Mouse (Mus musculus): ENCODE results near the gene Dgkq. TPM values are rescaled to one million over a fixed set of nuclear protein-coding genes. Genes with fewer than 3 reads are reported as not detected.

The Dgkq gene
- 39.5 and 45.0 TPM in 2 replicates for polyA plus RNA-seq (2012; rRNA removed)

- peak; percentile 69 for TF ChIP-seq POLR2A (IDR thresholded peaks at IDR 0.05; ENCODE audit: control insufficient read depth, extremely low read depth, insufficient read depth, low read length, poor library complexity)
- TF ChIP-seq CTCF (IDR thresholded peaks at IDR 0.05; ENCODE audit: borderline replicate concordance, control insufficient read depth, extremely low read depth, insufficient read depth, low read length, poor library complexity): peak; percentile 54; the same call in 1 of the 2 replicates
- WGBS: 4% methylated on average over 43 of the region's 43 CpGs
- Histone ChIP-seq H3K36me3 (ENCODE audit: control insufficient read depth, insufficient read depth, low read length) (no peaks in the 10 kb centered on the region), H3K27me3 (ENCODE audit: control insufficient read depth, insufficient read depth, low read length) (no peaks in the 10 kb centered on the region), H3K4me1 (replicated peaks; ENCODE audit: control insufficient read depth, insufficient read depth, low read length) (peaks cover 9% of the 10 kb centered on the region), H3K27ac (ENCODE audit: control insufficient read depth, insufficient read depth, low read length) (peak within 1 kb of the TSS; percentile 64), H3K4me3 (ENCODE audit: control insufficient read depth, insufficient read depth, low read length) (peak within 1 kb of the TSS; percentile 73)
- peak; percentile 87 for DNase-seq
These were observed at the start of gene Dgkq for GRCm38 (mm10) chr5:108668977-108669936. Gene Dgkq, minus strand, starts transcription at chr5:108669672.

DNA sequence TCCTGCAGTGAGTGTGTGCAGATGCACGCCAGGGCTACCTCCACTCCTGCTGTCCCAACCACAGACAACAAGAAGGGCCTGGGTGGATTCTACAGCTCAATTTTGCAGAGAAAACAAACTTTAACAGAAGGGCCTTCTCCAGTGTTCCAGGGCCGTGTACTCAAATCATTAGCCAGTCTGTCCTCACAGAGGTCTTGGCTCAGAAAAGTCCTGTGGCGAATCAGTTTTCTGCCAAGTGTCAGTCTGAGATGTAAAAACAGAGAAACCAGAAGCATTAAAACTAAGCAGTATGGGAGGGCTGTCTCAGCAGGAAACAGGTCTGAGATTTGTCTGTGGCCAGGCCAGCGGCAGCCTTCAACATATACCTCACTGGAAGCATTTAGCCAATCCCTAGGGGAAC, 48.6 kb upstream of the Dgkq start:
- 87% methylated on average over 4 of the region's 4 CpGs for WGBS
- H3K4me3 ChIP-seq (ENCODE audit: control insufficient read depth, insufficient read depth, low read length): no peak overlapping the region

GRCm38 (mm10) chr5:108715974-108716373, 46.5 kb upstream of the Dgkq start:
- Histone ChIP-seq H3K27me3 (ENCODE audit: control insufficient read depth, insufficient read depth, low read length) (no peaks in the 10 kb centered on the region), H3K36me3 (ENCODE audit: control insufficient read depth, insufficient read depth, low read length) (no peaks in the 10 kb centered on the region), H3K27ac (ENCODE audit: control insufficient read depth, insufficient read depth, low read length) (no peak overlapping the region), H3K4me1 (replicated peaks; ENCODE audit: control insufficient read depth, insufficient read depth, low read length) (no peaks in the 10 kb centered on the region), H3K4me3 (ENCODE audit: control insufficient read depth, insufficient read depth, low read length) (no peak overlapping the region)
- TF ChIP-seq POLR2A (IDR thresholded peaks at IDR 0.05; ENCODE audit: control insufficient read depth, extremely low read depth, insufficient read depth, low read length, poor library complexity) (no peak), CTCF (IDR thresholded peaks at IDR 0.05; ENCODE audit: borderline replicate concordance, control insufficient read depth, extremely low read depth, insufficient read depth, low read length, poor library complexity) (no peak)
- 88% methylated on average over 1 of the region's 1 CpGs for WGBS
- DNase-seq: no peak

More for the DNA sequence above, 48.6 kb upstream of the Dgkq start:
- DNase-seq: no peak
- TF ChIP-seq POLR2A (IDR thresholded peaks at IDR 0.05; ENCODE audit: control insufficient read depth, extremely low read depth, insufficient read depth, low read length, poor library complexity): no peak
- TF ChIP-seq CTCF (IDR thresholded peaks at IDR 0.05; ENCODE audit: borderline replicate concordance, control insufficient read depth, extremely low read depth, insufficient read depth, low read length, poor library complexity): no peak
- Histone ChIP-seq H3K27ac (ENCODE audit: control insufficient read depth, insufficient read depth, low read length) (no peak overlapping the region), H3K27me3 (ENCODE audit: control insufficient read depth, insufficient read depth, low read length) (no peaks in the 10 kb centered on the region), H3K4me1 (replicated peaks; ENCODE audit: control insufficient read depth, insufficient read depth, low read length) (no peaks in the 10 kb centered on the region), H3K36me3 (ENCODE audit: control insufficient read depth, insufficient read depth, low read length) (no peaks in the 10 kb centered on the region)

DNA sequence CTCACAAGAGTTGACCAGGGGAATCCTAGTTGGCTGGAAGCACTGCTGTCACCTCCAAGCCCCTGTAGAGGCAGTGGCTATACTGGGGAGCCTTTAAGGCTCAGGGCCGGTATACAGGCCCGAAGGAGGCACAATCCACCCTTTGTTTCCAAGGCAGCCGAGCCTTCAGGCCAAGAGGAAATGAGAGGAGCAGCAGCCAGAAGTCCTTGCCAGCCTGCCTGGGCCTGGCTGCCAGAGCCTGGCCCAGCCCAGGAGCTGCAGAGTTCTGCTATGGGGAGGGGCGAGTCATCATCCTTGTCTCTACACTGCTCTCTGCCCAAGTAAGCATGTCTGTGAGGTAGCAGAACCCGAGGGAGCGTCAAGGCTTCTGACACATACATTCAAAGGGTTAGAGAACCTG, 44.7 kb upstream of the Dgkq start:
- Histone ChIP-seq H3K36me3 (ENCODE audit: control insufficient read depth, insufficient read depth, low read length) (no peaks in the 10 kb centered on the region), H3K4me1 (replicated peaks; ENCODE audit: control insufficient read depth, insufficient read depth, low read length) (no peaks in the 10 kb centered on the region), H3K27ac (ENCODE audit: control insufficient read depth, insufficient read depth, low read length) (no peak overlapping the region), H3K4me3 (ENCODE audit: control insufficient read depth, insufficient read depth, low read length) (no peak overlapping the region), H3K27me3 (ENCODE audit: control insufficient read depth, insufficient read depth, low read length) (no peaks in the 10 kb centered on the region)
- DNase-seq: no peak
- 75% methylated on average over 6 of the region's 6 CpGs for WGBS
- TF ChIP-seq CTCF (IDR thresholded peaks at IDR 0.05; ENCODE audit: borderline replicate concordance, control insufficient read depth, extremely low read depth, insufficient read depth, low read length, poor library complexity): no peak
- no peak for TF ChIP-seq POLR2A (IDR thresholded peaks at IDR 0.05; ENCODE audit: control insufficient read depth, extremely low read depth, insufficient read depth, low read length, poor library complexity)

DNA sequence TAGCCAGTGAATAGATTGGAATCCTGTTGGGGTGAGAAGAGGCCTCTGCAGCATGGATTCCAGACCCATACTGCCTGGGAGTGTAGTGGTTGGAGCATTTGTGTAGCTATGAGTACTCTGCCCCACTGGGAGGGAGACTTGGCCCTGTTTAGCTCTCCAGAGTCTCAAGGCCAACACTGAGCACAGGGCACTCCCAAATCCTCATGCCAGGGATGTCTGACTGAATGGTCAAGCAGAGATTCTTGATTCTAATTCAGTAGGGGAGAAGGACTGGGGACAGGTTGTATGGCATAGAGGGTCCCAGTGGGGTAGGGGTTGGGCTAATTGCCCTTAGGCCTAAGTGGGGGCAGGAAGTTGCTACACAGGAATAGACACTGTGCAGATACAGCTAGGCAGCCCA, 44.2 kb upstream of the Dgkq start:
- Histone ChIP-seq H3K36me3 (ENCODE audit: control insufficient read depth, insufficient read depth, low read length) (no peaks in the 10 kb centered on the region), H3K4me3 (ENCODE audit: control insufficient read depth, insufficient read depth, low read length) (no peak overlapping the region), H3K4me1 (replicated peaks; ENCODE audit: control insufficient read depth, insufficient read depth, low read length) (no peaks in the 10 kb centered on the region), H3K27me3 (ENCODE audit: control insufficient read depth, insufficient read depth, low read length) (no peaks in the 10 kb centered on the region), H3K27ac (ENCODE audit: control insufficient read depth, insufficient read depth, low read length) (no peak overlapping the region)
- TF ChIP-seq CTCF (IDR thresholded peaks at IDR 0.05; ENCODE audit: borderline replicate concordance, control insufficient read depth, extremely low read depth, insufficient read depth, low read length, poor library complexity) (no peak), POLR2A (IDR thresholded peaks at IDR 0.05; ENCODE audit: control insufficient read depth, extremely low read depth, insufficient read depth, low read length, poor library complexity) (no peak)
- no peak for DNase-seq

DNA sequence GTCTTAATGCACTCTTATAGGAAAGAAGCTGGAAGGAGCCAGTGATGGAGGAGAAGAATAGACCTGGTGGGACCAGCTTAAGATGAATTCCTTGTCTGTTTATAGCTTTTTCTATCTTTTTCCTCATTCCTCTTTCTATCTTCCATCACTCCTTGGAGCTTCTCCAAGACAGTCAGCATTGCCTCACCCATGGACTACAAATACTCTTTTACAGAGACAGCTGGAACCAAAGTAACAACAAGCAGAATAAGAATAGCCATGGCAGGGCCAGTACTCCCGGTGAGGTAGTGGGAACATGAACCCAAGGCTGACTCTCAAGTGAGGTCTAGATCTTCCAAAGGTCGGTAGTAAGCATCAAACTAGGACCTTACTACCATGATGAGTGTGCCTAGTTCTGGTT, 43.6 kb upstream of the Dgkq start:
- TF ChIP-seq POLR2A (IDR thresholded peaks at IDR 0.05; ENCODE audit: control insufficient read depth, extremely low read depth, insufficient read depth, low read length, poor library complexity): no peak
- TF ChIP-seq CTCF (IDR thresholded peaks at IDR 0.05; ENCODE audit: borderline replicate concordance, control insufficient read depth, extremely low read depth, insufficient read depth, low read length, poor library complexity): no peak
- no peaks in the 10 kb centered on the region for H3K4me1 ChIP-seq (replicated peaks; ENCODE audit: control insufficient read depth, insufficient read depth, low read length)
- DNase-seq: no peak
- H3K4me3 ChIP-seq (ENCODE audit: control insufficient read depth, insufficient read depth, low read length): no peak overlapping the region
- 91% methylated on average over 2 of the region's 2 CpGs for WGBS
- H3K27me3 ChIP-seq (ENCODE audit: control insufficient read depth, insufficient read depth, low read length): no peaks in the 10 kb centered on the region
- H3K36me3 ChIP-seq (ENCODE audit: control insufficient read depth, insufficient read depth, low read length): no peaks in the 10 kb centered on the region
- H3K27ac ChIP-seq (ENCODE audit: control insufficient read depth, insufficient read depth, low read length): no peak overlapping the region

All from thymus, adult 2 months (tissue).